Mouse (Mus musculus): Measurements from ENCODE around the gene Ntrk3.

The Ntrk3 gene

GRCm38 (mm10) chr7:78737614-78738210 is at the start of gene Ntrk3:
Gene Ntrk3 (minus strand): TSS chr7:78738012.
- no peak for DNase-seq (ENCODE audit: extremely low read depth, low read depth)

- DNase-seq (ENCODE audit: extremely low read depth, low read depth): no peak
Measured at GRCm38 (mm10) chr7:78785906-78786305, 48.1 kb upstream of the Ntrk3 start.

GRCm38 (mm10) chr7:78782639-78783581 is 45.1 kb upstream of the Ntrk3 start, which contains the start of the genes Mrps11 and Mrpl46:
Gene Mrps11 (plus strand): TSS chr7:78783119.
Gene Mrpl46 (minus strand): TSS chr7:78783531.
- peak; percentile 64 for DNase-seq (ENCODE audit: extremely low read depth, low read depth)

GRCm38 (mm10) chr7:78778741-78779140 is 40.9 kb upstream of the Ntrk3 start:
- no peak for DNase-seq (ENCODE audit: extremely low read depth, low read depth)

GRCm38 (mm10) chr7:78770936-78771335 is 33.1 kb upstream of the Ntrk3 start:
- no peak for DNase-seq (ENCODE audit: extremely low read depth, low read depth)

- no peak for DNase-seq (ENCODE audit: extremely low read depth, low read depth)
Measured at GRCm38 (mm10) chr7:78769075-78769652, 31.4 kb upstream of the Ntrk3 start.

GRCm38 (mm10) chr7:78767929-78768531 is 30.2 kb upstream of the Ntrk3 start:
- no peak for DNase-seq (ENCODE audit: extremely low read depth, low read depth)

GRCm38 (mm10) chr7:78766019-78766683 is 28.3 kb upstream of the Ntrk3 start:
- DNase-seq (ENCODE audit: extremely low read depth, low read depth): peak; percentile 33

GRCm38 (mm10) chr7:78765215-78765631 is 27.4 kb upstream of the Ntrk3 start:
- no peak for DNase-seq (ENCODE audit: extremely low read depth, low read depth)

- no peak for DNase-seq (ENCODE audit: extremely low read depth, low read depth)
Measured at GRCm38 (mm10) chr7:78763801-78764200, 26.0 kb upstream of the Ntrk3 start.

GRCm38 (mm10) chr7:78754458-78755000 is 16.7 kb upstream of the Ntrk3 start:
- no peak for DNase-seq (ENCODE audit: extremely low read depth, low read depth)

GRCm38 (mm10) chr7:78753752-78754457 is 16.1 kb upstream of the Ntrk3 start:
- no peak for DNase-seq (ENCODE audit: extremely low read depth, low read depth)

- DNase-seq (ENCODE audit: extremely low read depth, low read depth): no peak
Measured at GRCm38 (mm10) chr7:78752961-78753360, 15.1 kb upstream of the Ntrk3 start.

- DNase-seq (ENCODE audit: extremely low read depth, low read depth): no peak
Measured at GRCm38 (mm10) chr7:78743731-78744385, 6.0 kb upstream of the Ntrk3 start.

- no peak for DNase-seq (ENCODE audit: extremely low read depth, low read depth)
Measured at GRCm38 (mm10) chr7:78739351-78740000, 1.7 kb upstream of the Ntrk3 start.

- DNase-seq (ENCODE audit: extremely low read depth, low read depth): no peak
Measured at GRCm38 (mm10) chr7:78737196-78737595, 616 bp downstream of the Ntrk3 start.

GRCm38 (mm10) chr7:78731391-78731790 is 6.4 kb downstream of the Ntrk3 start:
- no peak for DNase-seq (ENCODE audit: extremely low read depth, low read depth)

GRCm38 (mm10) chr7:78724591-78724990 is 13.2 kb downstream of the Ntrk3 start:
- no peak for DNase-seq (ENCODE audit: extremely low read depth, low read depth)

GRCm38 (mm10) chr7:78722051-78722450 is 15.8 kb downstream of the Ntrk3 start:
- no peak for DNase-seq (ENCODE audit: extremely low read depth, low read depth)
